Mouse (Mus musculus): ENCODE measurements around the gene Smpd3.
A peak's percentile ranks its signal among the peaks of the same experiment; 100 is the strongest.

Smpd3 gene

GRCm38 (mm10) chr8:106337852-106338521, at the start of gene Smpd3:
Smpd3 (minus strand) TSS chr8:106337988.
- DNase-seq: peak; percentile 97

- no peak for DNase-seq
Observed at GRCm38 (mm10) chr8:106381026-106381425, 43.2 kb upstream of the Smpd3 start.

- peak; percentile 3 for DNase-seq
Observed at GRCm38 (mm10) chr8:106379357-106379756, 41.6 kb upstream of the Smpd3 start.

- DNase-seq: no peak
Observed at GRCm38 (mm10) chr8:106378501-106379048, 40.8 kb upstream of the Smpd3 start.

- no peak for DNase-seq
Observed at GRCm38 (mm10) chr8:106376862-106377261, 39.1 kb upstream of the Smpd3 start.

- no peak for DNase-seq
Observed at GRCm38 (mm10) chr8:106375957-106376356, 38.2 kb upstream of the Smpd3 start.

- no peak for DNase-seq
Observed at GRCm38 (mm10) chr8:106369069-106369468, 31.3 kb upstream of the Smpd3 start.

- no peak for DNase-seq
Observed at GRCm38 (mm10) chr8:106368501-106368900, 30.7 kb upstream of the Smpd3 start.

- DNase-seq: no peak
Observed at GRCm38 (mm10) chr8:106364837-106365236, 27.0 kb upstream of the Smpd3 start.

GRCm38 (mm10) chr8:106364278-106364677, 26.5 kb upstream of the Smpd3 start:
- no peak for DNase-seq

- DNase-seq: no peak
Observed at GRCm38 (mm10) chr8:106363321-106363720, 25.5 kb upstream of the Smpd3 start.

GRCm38 (mm10) chr8:106359650-106360338, 22.0 kb upstream of the Smpd3 start:
- no peak for DNase-seq

- DNase-seq: no peak
Observed at GRCm38 (mm10) chr8:106351135-106351534, 13.3 kb upstream of the Smpd3 start.

- no peak for DNase-seq
Observed at GRCm38 (mm10) chr8:106349398-106349797, 11.6 kb upstream of the Smpd3 start.

- no peak for DNase-seq
Observed at GRCm38 (mm10) chr8:106346123-106346522, 8.3 kb upstream of the Smpd3 start.

GRCm38 (mm10) chr8:106343471-106343870, 5.7 kb upstream of the Smpd3 start:
- DNase-seq: no peak

- no peak for DNase-seq
Observed at GRCm38 (mm10) chr8:106342828-106343227, 5.0 kb upstream of the Smpd3 start.

- no peak for DNase-seq
Observed at GRCm38 (mm10) chr8:106338741-106339209, 987 bp upstream of the Smpd3 start.

- peak; percentile 9 for DNase-seq
Observed at GRCm38 (mm10) chr8:106336561-106336960, 1.2 kb downstream of the Smpd3 start.

GRCm38 (mm10) chr8:106336031-106336430, 1.8 kb downstream of the Smpd3 start:
- DNase-seq: no peak

GRCm38 (mm10) chr8:106335196-106335595, 2.6 kb downstream of the Smpd3 start:
- no peak for DNase-seq

- no peak for DNase-seq
Observed at GRCm38 (mm10) chr8:106333346-106333745, 4.4 kb downstream of the Smpd3 start.

- DNase-seq: no peak
Observed at GRCm38 (mm10) chr8:106332498-106332897, 5.3 kb downstream of the Smpd3 start.

GRCm38 (mm10) chr8:106326624-106327023, 11.2 kb downstream of the Smpd3 start:
- no peak for DNase-seq

Data from thymus, postnatal 14 days (tissue).